Mouse (Mus musculus): ENCODE measurements at regions not wholly inside any gene's neighbourhood (a gene's known extent, or its start where the extent isn't known, plus 50 kb on each side); places are given as distances from the start of the nearest gene placed in this dataset.

- H3K36me3 ChIP-seq: no peaks in the 10 kb centered on the region
- H3K4me3 ChIP-seq: no peak overlapping the region
- H3K27ac ChIP-seq (replicated peaks): no peak overlapping the region
- H3K27me3 ChIP-seq (ENCODE audit: low read depth, poor library complexity, severe bottlenecking): no peaks in the 10 kb centered on the region
- DNase-seq (ENCODE audit: low spot score): no peak
- H3K4me1 ChIP-seq: no peaks in the 10 kb centered on the region
- H3K9me3 ChIP-seq (replicated peaks): no peaks in the 10 kb centered on the region
These were observed 678.6 kb downstream of the Gsdmc2 start for GRCm38 (mm10) chr15:63166411-63166810.

- no peak for DNase-seq (ENCODE audit: low spot score)
- no peaks in the 10 kb centered on the region for H3K9me3 ChIP-seq (replicated peaks)
- H3K27me3 ChIP-seq (ENCODE audit: low read depth, poor library complexity, severe bottlenecking): no peaks in the 10 kb centered on the region
- no peaks in the 10 kb centered on the region for H3K36me3 ChIP-seq
- H3K4me3 ChIP-seq: no peak overlapping the region
- H3K4me1 ChIP-seq: no peaks in the 10 kb centered on the region
- no peak overlapping the region for H3K27ac ChIP-seq (replicated peaks)
- WGBS: 69% methylated on average over 6 of the region's 6 CpGs
These were observed 681.3 kb downstream of the Gsdmc2 start for GRCm38 (mm10) chr15:63163550-63164279.

- WGBS: 76% methylated on average over 4 of the region's 4 CpGs
- DNase-seq (ENCODE audit: low spot score): no peak
- H3K4me1 ChIP-seq: no peaks in the 10 kb centered on the region
These were observed 682.0 kb downstream of the Gsdmc2 start for GRCm38 (mm10) chr15:63162881-63163549.

GRCm38 (mm10) chr15:63123123-63123688 is 721.8 kb downstream of the Gsdmc2 start:
- no peaks in the 10 kb centered on the region for H3K4me1 ChIP-seq
- no peak for DNase-seq (ENCODE audit: low spot score)
- no peak overlapping the region for H3K27ac ChIP-seq (replicated peaks)
- no peaks in the 10 kb centered on the region for H3K36me3 ChIP-seq
- H3K4me3 ChIP-seq: no peak overlapping the region
- WGBS: 84% methylated on average over 3 of the region's 3 CpGs
- H3K9me3 ChIP-seq (replicated peaks): no peaks in the 10 kb centered on the region
- no peaks in the 10 kb centered on the region for H3K27me3 ChIP-seq (ENCODE audit: low read depth, poor library complexity, severe bottlenecking)

More at GRCm38 (mm10) chr15:63162881-63163549, 682.0 kb downstream of the Gsdmc2 start:
- H3K27me3 ChIP-seq (ENCODE audit: low read depth, poor library complexity, severe bottlenecking): no peaks in the 10 kb centered on the region
- no peaks in the 10 kb centered on the region for H3K36me3 ChIP-seq
- no peak overlapping the region for H3K27ac ChIP-seq (replicated peaks)
- H3K9me3 ChIP-seq (replicated peaks): no peaks in the 10 kb centered on the region
- no peak overlapping the region for H3K4me3 ChIP-seq

GRCm38 (mm10) chr15:63112918-63113317 is 732.1 kb downstream of the Gsdmc2 start:
- no peak for DNase-seq (ENCODE audit: low spot score)
- 73% methylated on average over 2 of the region's 2 CpGs for WGBS
- Histone ChIP-seq H3K4me1 (no peaks in the 10 kb centered on the region), H3K4me3 (no peak overlapping the region), H3K27ac (replicated peaks) (no peak overlapping the region), H3K27me3 (ENCODE audit: low read depth, poor library complexity, severe bottlenecking) (no peaks in the 10 kb centered on the region), H3K36me3 (no peaks in the 10 kb centered on the region), H3K9me3 (replicated peaks) (no peaks in the 10 kb centered on the region)

GRCm38 (mm10) chr15:63100093-63100492 is 744.9 kb downstream of the Gsdmc2 start:
- 87% methylated on average over 3 of the region's 3 CpGs for WGBS
- no peaks in the 10 kb centered on the region for H3K36me3 ChIP-seq
- no peak for DNase-seq (ENCODE audit: low spot score)
- H3K4me3 ChIP-seq: no peak overlapping the region
- H3K27ac ChIP-seq (replicated peaks): no peak overlapping the region
- no peaks in the 10 kb centered on the region for H3K27me3 ChIP-seq (ENCODE audit: low read depth, poor library complexity, severe bottlenecking)
- no peaks in the 10 kb centered on the region for H3K4me1 ChIP-seq
- H3K9me3 ChIP-seq (replicated peaks): no peaks in the 10 kb centered on the region

- no peaks in the 10 kb centered on the region for H3K36me3 ChIP-seq
These were observed 763.0 kb downstream of the Gsdmc2 start for GRCm38 (mm10) chr15:63081972-63082371.

GRCm38 (mm10) chr15:63079825-63080224 is 765.2 kb downstream of the Gsdmc2 start:
- H3K27me3 ChIP-seq (ENCODE audit: low read depth, poor library complexity, severe bottlenecking): no peaks in the 10 kb centered on the region
- no peaks in the 10 kb centered on the region for H3K36me3 ChIP-seq
- H3K9me3 ChIP-seq (replicated peaks): no peaks in the 10 kb centered on the region
- H3K4me3 ChIP-seq: no peak overlapping the region
- no peak for DNase-seq (ENCODE audit: low spot score)
- WGBS: 80% methylated on average over 4 of the region's 4 CpGs
- no peak overlapping the region for H3K27ac ChIP-seq (replicated peaks)
- no peaks in the 10 kb centered on the region for H3K4me1 ChIP-seq

More at GRCm38 (mm10) chr15:63081972-63082371, 763.0 kb downstream of the Gsdmc2 start:
- Histone ChIP-seq H3K4me3 (no peak overlapping the region), H3K27me3 (ENCODE audit: low read depth, poor library complexity, severe bottlenecking) (no peaks in the 10 kb centered on the region), H3K4me1 (no peaks in the 10 kb centered on the region), H3K27ac (replicated peaks) (no peak overlapping the region), H3K9me3 (replicated peaks) (no peaks in the 10 kb centered on the region)
- DNase-seq (ENCODE audit: low spot score): no peak

- Histone ChIP-seq H3K27me3 (ENCODE audit: low read depth, poor library complexity, severe bottlenecking) (no peaks in the 10 kb centered on the region), H3K36me3 (no peaks in the 10 kb centered on the region), H3K27ac (replicated peaks) (no peak overlapping the region), H3K9me3 (replicated peaks) (no peaks in the 10 kb centered on the region), H3K4me3 (no peak overlapping the region), H3K4me1 (no peaks in the 10 kb centered on the region)
- no peak for DNase-seq (ENCODE audit: low spot score)
- 81% methylated on average over 4 of the region's 4 CpGs for WGBS
These were observed 773.1 kb downstream of the Gsdmc2 start for GRCm38 (mm10) chr15:63071921-63072320.

- no peaks in the 10 kb centered on the region for H3K9me3 ChIP-seq (replicated peaks)
- 91% methylated on average over 3 of the region's 3 CpGs for WGBS
- H3K4me3 ChIP-seq: no peak overlapping the region
- H3K36me3 ChIP-seq: no peaks in the 10 kb centered on the region
- no peaks in the 10 kb centered on the region for H3K27me3 ChIP-seq (ENCODE audit: low read depth, poor library complexity, severe bottlenecking)
- H3K27ac ChIP-seq (replicated peaks): no peak overlapping the region
- DNase-seq (ENCODE audit: low spot score): no peak
- no peaks in the 10 kb centered on the region for H3K4me1 ChIP-seq
These were observed 777.9 kb downstream of the Gsdmc2 start for GRCm38 (mm10) chr15:63067126-63067525.

- 84% methylated on average over 2 of the region's 2 CpGs for WGBS
- Histone ChIP-seq H3K9me3 (replicated peaks) (no peaks in the 10 kb centered on the region), H3K4me1 (no peaks in the 10 kb centered on the region), H3K27ac (replicated peaks) (no peak overlapping the region), H3K4me3 (no peak overlapping the region), H3K27me3 (ENCODE audit: low read depth, poor library complexity, severe bottlenecking) (no peaks in the 10 kb centered on the region), H3K36me3 (no peaks in the 10 kb centered on the region)
- DNase-seq (ENCODE audit: low spot score): no peak
These were observed 778.9 kb downstream of the Gsdmc2 start for GRCm38 (mm10) chr15:63066020-63066439.

- H3K36me3 ChIP-seq: no peaks in the 10 kb centered on the region
- WGBS: 84% methylated on average over 3 of the region's 3 CpGs
- H3K27ac ChIP-seq (replicated peaks): no peak overlapping the region
- H3K4me3 ChIP-seq: no peak overlapping the region
- H3K27me3 ChIP-seq (ENCODE audit: low read depth, poor library complexity, severe bottlenecking): peaks cover 3% of the 10 kb centered on the region; the same call in 1 of the 2 replicates
- H3K4me1 ChIP-seq: no peaks in the 10 kb centered on the region
- no peak for DNase-seq (ENCODE audit: low spot score)
- H3K9me3 ChIP-seq (replicated peaks): no peaks in the 10 kb centered on the region
These were observed 783.1 kb downstream of the Gsdmc2 start for GRCm38 (mm10) chr15:63061891-63062290.

GRCm38 (mm10) chr15:63060826-63061225 is 784.2 kb downstream of the Gsdmc2 start:
- peaks cover 13% of the 10 kb centered on the region for H3K27me3 ChIP-seq (ENCODE audit: low read depth, poor library complexity, severe bottlenecking)
- H3K4me3 ChIP-seq: no peak overlapping the region
- H3K36me3 ChIP-seq: no peaks in the 10 kb centered on the region
- H3K4me1 ChIP-seq: no peaks in the 10 kb centered on the region
- WGBS: 91% methylated on average over 3 of the region's 3 CpGs
- no peak for DNase-seq (ENCODE audit: low spot score)
- H3K27ac ChIP-seq (replicated peaks): no peak overlapping the region
- H3K9me3 ChIP-seq (replicated peaks): no peaks in the 10 kb centered on the region

Measured in midbrain, embryonic 10.5 days (tissue).